Mouse (Mus musculus): ENCODE data around the gene Scrn3.

Gene Scrn3

GRCm38 (mm10) chr2:73317426-73317825, 5.0 kb downstream of the Scrn3 start:
- no peak for DNase-seq (ENCODE audit: low spot score)

GRCm38 (mm10) chr2:73319218-73319617, 6.8 kb downstream of the Scrn3 start:
- no peak for DNase-seq (ENCODE audit: low spot score)

- DNase-seq (ENCODE audit: low spot score) = no peak
Observed at GRCm38 (mm10) chr2:73322991-73323390, 10.6 kb downstream of the Scrn3 start.

GRCm38 (mm10) chr2:73325871-73326270, 13.5 kb downstream of the Scrn3 start:
- no peak for DNase-seq (ENCODE audit: low spot score)

GRCm38 (mm10) chr2:73335949-73336348, 23.5 kb downstream of the Scrn3 start:
- DNase-seq (ENCODE audit: low spot score) = no peak

GRCm38 (mm10) chr2:73338415-73338814, 26.0 kb downstream of the Scrn3 start:
- no peak for DNase-seq (ENCODE audit: low spot score)

- DNase-seq (ENCODE audit: low spot score) = no peak
Observed at GRCm38 (mm10) chr2:73343701-73344100, 31.3 kb downstream of the Scrn3 start.

- no peak for DNase-seq (ENCODE audit: low spot score)
Observed at GRCm38 (mm10) chr2:73345204-73345603, 32.8 kb downstream of the Scrn3 start.

GRCm38 (mm10) chr2:73346345-73347086, 34.1 kb downstream of the Scrn3 start:
- DNase-seq (ENCODE audit: low spot score) = no peak

- DNase-seq (ENCODE audit: low spot score) = no peak
Observed at GRCm38 (mm10) chr2:73347136-73347535, 34.7 kb downstream of the Scrn3 start.

GRCm38 (mm10) chr2:73347766-73348165, 35.4 kb downstream of the Scrn3 start:
- no peak for DNase-seq (ENCODE audit: low spot score)

GRCm38 (mm10) chr2:73348221-73348620, 35.8 kb downstream of the Scrn3 start:
- DNase-seq (ENCODE audit: low spot score) = no peak

GRCm38 (mm10) chr2:73351496-73351895, 39.1 kb downstream of the Scrn3 start:
- no peak for DNase-seq (ENCODE audit: low spot score)

GRCm38 (mm10) chr2:73351927-73352374, 39.5 kb downstream of the Scrn3 start:
- DNase-seq (ENCODE audit: low spot score) = no peak

- no peak for DNase-seq (ENCODE audit: low spot score)
Observed at GRCm38 (mm10) chr2:73357004-73357403, 44.6 kb downstream of the Scrn3 start.

- no peak for DNase-seq (ENCODE audit: low spot score)
Observed at GRCm38 (mm10) chr2:73359941-73360340, 47.5 kb downstream of the Scrn3 start.

GRCm38 (mm10) chr2:73360536-73360935, 48.1 kb downstream of the Scrn3 start:
- no peak for DNase-seq (ENCODE audit: low spot score)

GRCm38 (mm10) chr2:73363448-73363847, 51.0 kb downstream of the Scrn3 start:
- no peak for DNase-seq (ENCODE audit: low spot score)

- no peak for DNase-seq (ENCODE audit: low spot score)
Observed at GRCm38 (mm10) chr2:73371530-73372335, 59.3 kb downstream of the Scrn3 start.

- no peak for DNase-seq (ENCODE audit: low spot score)
Observed at GRCm38 (mm10) chr2:73378326-73378725, 65.9 kb downstream of the Scrn3 start.

GRCm38 (mm10) chr2:73379656-73380055, 67.3 kb downstream of the Scrn3 start:
- DNase-seq (ENCODE audit: low spot score) = no peak

- DNase-seq (ENCODE audit: low spot score) = no peak
Observed at GRCm38 (mm10) chr2:73380298-73380975, 68.0 kb downstream of the Scrn3 start.

- DNase-seq (ENCODE audit: low spot score) = no peak
Observed at GRCm38 (mm10) chr2:73385172-73385571, 72.8 kb downstream of the Scrn3 start.

Measured in ovary, postnatal 10 days (tissue).